Mouse (Mus musculus) lung, embryonic 15.5 days (tissue): ENCODE measurements around the gene Msh2. TPM values are rescaled to one million over a fixed set of nuclear protein-coding genes. Genes with fewer than 3 reads are reported as not detected.

Experiments used
- ATAC-seq: fragments of 200-750 bp; cut with Nextera tagmentation; 2 replicates; pipeline ENCODE4 v1.8.0; 2017; ENCODE audit warnings: moderate number of reproducible peaks, borderline replicate concordance; ENCODE audit not compliant: low FRiP score, low TSS enrichment; ENCODE audit errors: extremely low read depth
- H3K27ac ChIP-seq: fragments of 300-500 bp; sonication (generic); 2 replicates; pipeline ENCODE4 v1.5.1; 2015; ENCODE audit warnings: moderate library complexity, mild to moderate bottlenecking, inconsistent platforms
- H3K27me3 ChIP-seq: fragments of 300-500 bp; sonication (generic); 2 replicates; pipeline ENCODE4 v1.6.1; 2015; ENCODE audit warnings: inconsistent platforms
- H3K36me3 ChIP-seq: fragments of 300-500 bp; sonication (generic); 2 replicates; pipeline ENCODE4 v1.6.1; 2015; ENCODE audit warnings: inconsistent platforms
- H3K4me1 ChIP-seq: fragments of 300-500 bp; sonication (generic); 2 replicates; pipeline ENCODE4 v1.6.1; 2015; ENCODE audit warnings: inconsistent platforms
- H3K4me2 ChIP-seq: fragments of 300-500 bp; sonication (generic); 2 replicates; pipeline ENCODE4 v1.6.1; 2015; ENCODE audit warnings: inconsistent platforms, mild to moderate bottlenecking, moderate library complexity
- H3K4me3 ChIP-seq: fragments of 300-500 bp; sonication (generic); 2 replicates; pipeline ENCODE4 v1.5.1; 2015; ENCODE audit warnings: mild to moderate bottlenecking, inconsistent platforms
- H3K9ac ChIP-seq: fragments of 300-500 bp; sonication (generic); 2 replicates; pipeline ENCODE4 v1.6.1; 2015; ENCODE audit warnings: inconsistent platforms
- H3K9me3 ChIP-seq: fragments of 300-500 bp; sonication (generic); 2 replicates; pipeline ENCODE4 v1.6.1; 2016; ENCODE audit warnings: inconsistent platforms
- WGBS: fragments of 180-500 bp; shearing (Covaris S2); methylation state at CpG from one replicate; pipeline ENCODE4 v1.1.7; 2015; 5-methylcytosine and 5-hydroxymethylcytosine counted together
- polyA plus RNA-seq: library from polyadenylated mRNA; unstranded; fragments of >200 nt; fragmentation: Nextera tagmentation; extraction: Ambion mirVana; gene quantifications from 2 replicates; pipeline ENCODE4 v1.2.1, GENCODE M21; 2015

Msh2 gene
- polyA plus RNA-seq, 1 experiment from 2014 or later = 79.2 TPM

- no peak overlapping the region for H3K9ac ChIP-seq
- no peak overlapping the region for H3K27ac ChIP-seq
- H3K9me3 ChIP-seq = no peaks in the 10 kb centered on the region
- H3K4me1 ChIP-seq = no peaks in the 10 kb centered on the region
- H3K4me2 ChIP-seq = no peak overlapping the region
- H3K36me3 ChIP-seq = peaks cover 27% of the 10 kb centered on the region
- H3K27me3 ChIP-seq = no peaks in the 10 kb centered on the region
- no peak overlapping the region for H3K4me3 ChIP-seq
- WGBS = 88% methylated on average over 12 of the region's 12 CpGs
- ATAC-seq = no peak
Observed at GRCm38 (mm10) chr17:87726489-87727356, 54.6 kb downstream of the Msh2 start.

- 65% methylated on average over 4 of the region's 4 CpGs for WGBS
- Histone ChIP-seq H3K27ac (no peak overlapping the region), H3K4me3 (no peak overlapping the region), H3K4me1 (no peaks in the 10 kb centered on the region), H3K36me3 (no peaks in the 10 kb centered on the region), H3K27me3 (no peaks in the 10 kb centered on the region), H3K9ac (no peak overlapping the region), H3K9me3 (no peaks in the 10 kb centered on the region), H3K4me2 (no peak overlapping the region)
- no peak for ATAC-seq
Observed at GRCm38 (mm10) chr17:87731962-87732361, 59.8 kb downstream of the Msh2 start.

GRCm38 (mm10) chr17:87734471-87734870 lies 62.3 kb downstream of the Msh2 start:
- Histone ChIP-seq H3K36me3 (no peaks in the 10 kb centered on the region), H3K27ac (no peak overlapping the region), H3K4me2 (no peak overlapping the region), H3K27me3 (no peaks in the 10 kb centered on the region), H3K4me1 (no peaks in the 10 kb centered on the region), H3K4me3 (no peak overlapping the region), H3K9ac (no peak overlapping the region), H3K9me3 (no peaks in the 10 kb centered on the region)
- no peak for ATAC-seq
- WGBS = 82% methylated on average over 8 of the region's 8 CpGs

- Histone ChIP-seq H3K27ac (no peak overlapping the region), H3K36me3 (no peaks in the 10 kb centered on the region), H3K27me3 (no peaks in the 10 kb centered on the region), H3K4me3 (no peak overlapping the region), H3K4me2 (no peak overlapping the region), H3K9ac (no peak overlapping the region), H3K9me3 (no peaks in the 10 kb centered on the region), H3K4me1 (no peaks in the 10 kb centered on the region)
- no peak for ATAC-seq
- 68% methylated on average over 3 of the region's 3 CpGs for WGBS
Observed at GRCm38 (mm10) chr17:87737144-87737543, 65.0 kb downstream of the Msh2 start.

- Histone ChIP-seq H3K9ac (no peak overlapping the region), H3K27ac (no peak overlapping the region), H3K9me3 (no peaks in the 10 kb centered on the region), H3K36me3 (no peaks in the 10 kb centered on the region), H3K4me3 (no peak overlapping the region), H3K27me3 (peaks cover 19% of the 10 kb centered on the region), H3K4me2 (no peak overlapping the region), H3K4me1 (no peaks in the 10 kb centered on the region)
- 46% methylated on average over 1 of the region's 1 CpGs for WGBS
- no peak for ATAC-seq
Observed at GRCm38 (mm10) chr17:87739835-87740234, 67.7 kb downstream of the Msh2 start.

GRCm38 (mm10) chr17:87744985-87745925 lies 73.1 kb downstream of the Msh2 start:
- ATAC-seq = no peak
- Histone ChIP-seq H3K27ac (no peak overlapping the region), H3K9ac (peak overlapping the region; percentile 8), H3K4me2 (peak overlapping the region; percentile 99), H3K36me3 (no peaks in the 10 kb centered on the region), H3K9me3 (no peaks in the 10 kb centered on the region), H3K4me1 (peaks cover 14% of the 10 kb centered on the region), H3K27me3 (peaks cover 55% of the 10 kb centered on the region), H3K4me3 (peak overlapping the region; percentile 57)
- 8% methylated on average over 32 of the region's 32 CpGs for WGBS

GRCm38 (mm10) chr17:87745926-87746888 lies 74.1 kb downstream of the Msh2 start:
- Histone ChIP-seq H3K9me3 (no peaks in the 10 kb centered on the region), H3K36me3 (no peaks in the 10 kb centered on the region), H3K4me1 (peaks cover 14% of the 10 kb centered on the region), H3K9ac (peak overlapping the region; percentile 8), H3K27me3 (peaks cover 55% of the 10 kb centered on the region), H3K4me2 (peak overlapping the region; percentile 99), H3K27ac (no peak overlapping the region), H3K4me3 (peak overlapping the region; percentile 57)
- 3% methylated on average over 97 of the region's 101 CpGs for WGBS
- ATAC-seq = peak; percentile 68

GRCm38 (mm10) chr17:87760315-87760714 lies 88.2 kb downstream of the Msh2 start:
- no peak for ATAC-seq
- Histone ChIP-seq H3K27me3 (no peaks in the 10 kb centered on the region), H3K36me3 (no peaks in the 10 kb centered on the region), H3K27ac (no peak overlapping the region), H3K4me2 (no peak overlapping the region), H3K4me3 (no peak overlapping the region), H3K9me3 (no peaks in the 10 kb centered on the region), H3K9ac (no peak overlapping the region), H3K4me1 (no peaks in the 10 kb centered on the region)
- WGBS = 72% methylated on average over 4 of the region's 4 CpGs

GRCm38 (mm10) chr17:87763146-87763545 lies 91.0 kb downstream of the Msh2 start:
- Histone ChIP-seq H3K9me3 (no peaks in the 10 kb centered on the region), H3K9ac (no peak overlapping the region), H3K4me1 (no peaks in the 10 kb centered on the region), H3K4me3 (no peak overlapping the region), H3K4me2 (no peak overlapping the region), H3K27ac (no peak overlapping the region), H3K36me3 (no peaks in the 10 kb centered on the region), H3K27me3 (no peaks in the 10 kb centered on the region)
- WGBS = 46% methylated on average over 7 of the region's 7 CpGs
- no peak for ATAC-seq

GRCm38 (mm10) chr17:87765031-87765430 lies 92.9 kb downstream of the Msh2 start:
- Histone ChIP-seq H3K27me3 (no peaks in the 10 kb centered on the region), H3K27ac (no peak overlapping the region), H3K9me3 (no peaks in the 10 kb centered on the region), H3K9ac (no peak overlapping the region), H3K4me2 (no peak overlapping the region), H3K4me1 (no peaks in the 10 kb centered on the region), H3K36me3 (no peaks in the 10 kb centered on the region), H3K4me3 (no peak overlapping the region)
- WGBS = 90% methylated on average over 11 of the region's 11 CpGs
- no peak for ATAC-seq

- H3K4me2 ChIP-seq = no peak overlapping the region
- H3K4me3 ChIP-seq = no peak overlapping the region
- no peaks in the 10 kb centered on the region for H3K9me3 ChIP-seq
- WGBS = 70% methylated on average over 6 of the region's 6 CpGs
- H3K27ac ChIP-seq = no peak overlapping the region
- H3K36me3 ChIP-seq = no peaks in the 10 kb centered on the region
- no peak for ATAC-seq
- no peaks in the 10 kb centered on the region for H3K4me1 ChIP-seq
- no peak overlapping the region for H3K9ac ChIP-seq
- no peaks in the 10 kb centered on the region for H3K27me3 ChIP-seq
Observed at GRCm38 (mm10) chr17:87766888-87767287, 94.8 kb downstream of the Msh2 start.
